Mouse (Mus musculus) kidney, postnatal 4 days (tissue): Measurements from ENCODE around the gene Sh3gl2.

Experiments
- DNase-seq, 2 experiments: peaks; one replicate each; pipeline ENCODE4 v3.0.0; 2021; ENCODE audit warnings: mixed read lengths in 2 of 2

Sh3gl2 gene

GRCm38 (mm10) chr4:85305912-85306573 is 101.1 kb downstream of the Sh3gl2 start:
- DNase-seq = peak; percentile 18 to 31

GRCm38 (mm10) chr4:85319092-85319491 is 114.2 kb downstream of the Sh3gl2 start:
- no peak for DNase-seq

DNA sequence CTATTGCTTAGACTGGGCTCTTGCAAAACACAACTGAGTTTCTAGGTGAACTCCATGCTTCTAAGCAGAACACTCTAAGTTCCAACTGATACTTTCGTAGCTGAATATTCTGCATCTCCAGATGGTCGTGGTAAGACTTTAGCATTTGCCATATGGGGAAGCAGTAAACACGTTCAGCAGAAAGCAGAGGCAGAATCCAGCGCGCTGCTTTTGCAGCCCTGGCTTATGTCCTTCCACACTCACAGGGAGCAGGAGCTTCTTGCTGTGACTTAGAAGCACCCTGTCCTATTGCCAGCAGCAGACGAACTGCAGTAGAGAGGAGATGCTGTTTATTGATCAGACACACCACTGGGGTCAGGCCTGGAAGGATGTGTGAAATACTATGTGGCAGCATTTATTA is 120.5 kb downstream of the Sh3gl2 start:
- no peak for DNase-seq

- DNase-seq = no peak
Observed at GRCm38 (mm10) chr4:85326052-85326451, 121.1 kb downstream of the Sh3gl2 start.

GRCm38 (mm10) chr4:85334688-85335200 is 129.8 kb downstream of the Sh3gl2 start:
- no peak for DNase-seq

DNA sequence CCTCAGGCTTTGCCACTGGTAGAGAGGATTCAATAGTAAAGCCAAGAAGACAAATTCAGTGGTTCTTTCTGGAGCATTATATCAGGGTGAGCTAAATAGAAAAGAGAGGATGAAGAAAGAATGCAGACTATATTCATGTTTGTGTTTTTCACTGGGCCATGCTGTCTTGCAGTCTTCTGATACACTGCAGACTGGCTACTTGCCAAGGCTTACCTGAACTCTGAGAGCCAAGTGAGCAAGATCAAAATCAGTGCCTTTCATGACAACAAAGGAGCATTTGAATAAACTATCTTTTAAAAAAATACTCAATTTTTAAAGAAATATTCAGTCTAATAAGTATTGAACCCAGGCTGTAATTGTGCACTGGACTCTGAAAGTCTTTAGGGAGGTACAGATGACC is 131.4 kb downstream of the Sh3gl2 start:
- DNase-seq = no peak

DNA sequence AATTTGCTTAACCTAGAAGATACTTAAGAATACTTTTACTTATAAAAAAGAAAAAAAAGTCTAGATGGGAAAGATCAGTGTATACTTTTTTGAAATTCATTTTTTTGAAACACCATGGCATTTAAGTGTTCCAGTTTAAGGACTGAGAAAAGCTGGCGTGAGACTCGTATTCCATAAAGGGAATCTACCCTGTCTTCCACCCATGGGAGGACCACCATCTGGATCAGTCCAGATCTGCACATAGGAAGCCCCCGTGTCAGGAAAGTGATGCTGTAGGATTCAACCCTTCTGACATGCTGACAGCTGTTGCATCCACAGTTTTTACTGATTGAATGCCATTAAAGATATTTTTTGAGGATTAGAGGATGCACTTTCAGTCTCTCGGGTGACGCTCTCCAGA is 134.2 kb downstream of the Sh3gl2 start:
- no peak for DNase-seq

GRCm38 (mm10) chr4:85340686-85341085 is 135.8 kb downstream of the Sh3gl2 start:
- no peak for DNase-seq

GRCm38 (mm10) chr4:85345911-85346310 is 141.0 kb downstream of the Sh3gl2 start:
- DNase-seq = no peak

DNA sequence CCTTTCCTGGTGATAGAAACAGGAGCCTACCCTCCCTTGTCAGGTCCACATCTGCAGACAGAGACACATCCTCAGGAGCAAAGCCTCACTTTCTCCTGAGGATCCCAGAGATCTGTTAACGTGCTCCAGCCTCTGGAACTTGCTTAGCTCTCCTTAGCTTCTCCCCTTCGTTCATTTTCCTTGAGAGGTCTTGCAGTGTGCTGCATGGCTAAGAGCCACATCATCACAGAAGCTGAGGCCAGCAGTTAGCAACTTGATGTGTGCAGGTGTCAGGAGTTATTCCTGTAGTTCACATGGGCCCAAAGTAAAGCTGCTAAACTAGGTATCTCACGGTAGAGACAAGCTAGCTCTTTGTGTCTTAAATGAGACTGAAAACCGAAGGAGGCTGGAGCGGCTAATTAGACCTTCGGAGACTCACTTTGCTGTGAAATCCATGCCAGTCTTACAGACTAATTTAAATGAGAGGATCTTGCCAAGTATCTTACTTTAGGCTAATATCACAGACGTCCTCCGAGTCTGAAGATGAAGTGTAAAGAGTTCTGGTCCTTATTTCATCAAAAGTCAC is 143.2 kb downstream of the Sh3gl2 start:
- DNase-seq = no peak

DNA sequence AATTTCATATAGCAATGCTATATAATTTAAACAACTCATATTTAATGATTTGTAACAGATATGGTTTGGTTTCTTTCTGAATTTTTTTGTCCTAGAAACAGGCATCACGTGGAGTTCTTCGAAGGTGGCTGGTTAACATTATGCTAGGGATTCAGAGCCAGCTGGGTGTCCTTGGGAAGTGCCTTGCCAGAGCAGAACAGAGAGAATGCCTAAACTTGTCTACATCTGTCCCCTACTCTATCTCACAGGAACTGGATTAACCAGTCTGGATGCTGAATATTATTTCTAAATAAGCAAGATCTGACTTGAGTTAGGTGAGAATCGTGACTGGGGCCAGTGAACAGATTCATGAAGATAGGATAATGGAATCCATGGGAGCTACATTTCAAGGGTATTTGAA is 157.7 kb downstream of the Sh3gl2 start:
- no peak for DNase-seq

DNA sequence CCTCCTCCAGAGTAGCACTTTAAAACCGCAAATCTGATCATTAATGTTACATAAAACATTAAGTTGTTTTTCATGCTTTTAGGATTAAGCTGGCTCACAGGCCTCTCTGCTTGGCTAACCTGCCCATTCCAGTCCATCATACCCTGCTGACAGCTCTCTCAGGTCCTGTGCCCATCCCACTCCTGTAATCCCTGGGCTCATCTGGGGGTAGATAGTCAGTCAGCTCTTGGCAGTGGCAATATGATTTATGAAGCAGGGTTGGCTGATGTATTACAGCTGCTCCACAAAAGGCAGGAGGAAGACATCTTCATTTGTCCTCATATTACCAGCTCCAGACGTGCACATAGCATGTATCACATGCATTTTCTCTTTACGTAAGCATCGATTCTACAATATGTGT is 158.3 kb downstream of the Sh3gl2 start:
- DNase-seq = no peak

- DNase-seq = no peak
Observed at GRCm38 (mm10) chr4:85371036-85371435, 166.1 kb downstream of the Sh3gl2 start.

- no peak for DNase-seq
Observed at GRCm38 (mm10) chr4:85374801-85375200, 169.9 kb downstream of the Sh3gl2 start.

DNA sequence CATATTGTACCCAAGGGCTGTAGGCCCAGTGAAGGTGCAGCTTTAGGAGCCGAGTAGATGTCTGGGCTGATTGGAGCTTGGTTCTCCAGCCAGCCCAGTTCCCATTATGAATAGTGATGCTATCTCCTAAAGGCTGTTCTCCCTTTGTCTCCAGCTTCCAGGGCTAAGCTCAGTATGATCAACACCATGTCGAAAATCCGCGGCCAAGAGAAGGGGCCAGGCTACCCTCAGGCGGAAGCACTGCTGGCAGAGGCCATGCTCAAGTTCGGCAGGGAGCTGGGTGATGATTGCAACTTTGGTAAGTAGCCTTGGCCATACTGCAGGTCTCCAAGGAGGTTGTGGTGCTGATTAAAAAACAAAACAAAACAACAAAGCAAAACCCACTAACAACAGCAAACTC is 171.3 kb downstream of the Sh3gl2 start:
- DNase-seq = no peak

- no peak for DNase-seq
Observed at GRCm38 (mm10) chr4:85376610-85377009, 171.7 kb downstream of the Sh3gl2 start.

GRCm38 (mm10) chr4:85385241-85385640 is 180.3 kb downstream of the Sh3gl2 start:
- DNase-seq = no peak

- DNase-seq = no peak
Observed at GRCm38 (mm10) chr4:85387676-85388075, 182.8 kb downstream of the Sh3gl2 start.

DNA sequence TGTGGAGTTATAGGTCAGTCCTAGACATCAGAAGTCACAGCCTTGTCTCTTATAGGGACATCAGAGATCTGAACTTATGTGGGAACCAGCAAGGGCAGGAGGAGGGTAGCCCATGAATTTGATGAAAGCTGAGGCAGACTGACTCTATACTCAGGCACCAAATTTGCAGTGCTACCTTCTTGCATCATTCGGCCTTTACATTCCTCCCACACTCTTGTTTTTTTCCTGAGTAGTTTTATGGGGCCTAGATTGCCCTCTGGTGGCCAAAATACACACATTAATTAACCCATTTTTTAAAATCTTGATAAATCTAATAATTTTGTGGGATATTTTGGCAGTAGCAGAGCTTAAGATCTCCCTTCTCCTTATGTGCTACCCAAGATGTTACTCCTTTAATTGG is 186.9 kb downstream of the Sh3gl2 start:
- DNase-seq = peak in 1 of 2 experiments; percentile 36

DNA sequence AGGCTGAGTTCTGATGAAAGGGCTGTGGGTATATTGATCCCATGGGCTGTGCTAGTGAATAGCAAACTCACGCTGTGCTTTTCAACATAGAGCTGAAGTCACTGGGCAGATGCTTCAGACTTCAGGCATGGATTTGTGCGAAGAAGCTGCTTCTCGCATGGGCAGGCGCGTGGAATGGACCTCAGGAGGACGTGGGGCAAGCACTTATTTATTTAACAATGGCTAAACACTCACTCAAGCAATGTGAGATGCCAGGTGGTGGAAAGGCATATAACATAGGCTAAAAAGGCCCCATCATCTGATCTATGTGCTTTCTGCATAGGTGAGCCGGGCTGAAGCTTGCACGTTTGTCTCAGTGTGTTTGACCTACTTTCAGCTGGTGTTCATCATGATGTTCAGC is 193.8 kb downstream of the Sh3gl2 start:
- DNase-seq = peak in 1 of 2 experiments; percentile 12

DNA sequence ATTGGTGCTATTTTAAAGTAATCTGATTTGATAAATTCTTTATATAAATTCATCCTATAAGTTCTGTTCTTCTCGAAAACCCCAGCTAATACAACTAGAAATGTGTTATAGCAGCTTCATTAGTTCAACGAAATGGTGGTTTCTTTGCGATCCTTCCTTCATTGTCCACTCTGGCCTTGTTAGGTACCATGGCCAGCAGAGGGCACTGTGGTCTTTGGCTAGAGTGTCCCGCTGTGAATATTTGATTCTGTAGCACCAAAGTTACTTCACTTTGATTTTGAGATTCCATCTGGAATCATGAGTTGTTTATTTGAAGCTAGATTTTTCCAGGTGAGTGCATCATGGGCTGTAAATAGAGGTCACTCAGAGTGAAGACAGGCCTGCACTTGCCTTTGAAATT is 197.9 kb downstream of the Sh3gl2 start:
- peak; percentile 90 to 91 for DNase-seq

GRCm38 (mm10) chr4:85404424-85405194 is 199.7 kb downstream of the Sh3gl2 start:
- peak; percentile 79 to 81 for DNase-seq

- DNase-seq = peak; percentile 3 to 9
Observed at GRCm38 (mm10) chr4:85405276-85405675, 200.3 kb downstream of the Sh3gl2 start.

DNA sequence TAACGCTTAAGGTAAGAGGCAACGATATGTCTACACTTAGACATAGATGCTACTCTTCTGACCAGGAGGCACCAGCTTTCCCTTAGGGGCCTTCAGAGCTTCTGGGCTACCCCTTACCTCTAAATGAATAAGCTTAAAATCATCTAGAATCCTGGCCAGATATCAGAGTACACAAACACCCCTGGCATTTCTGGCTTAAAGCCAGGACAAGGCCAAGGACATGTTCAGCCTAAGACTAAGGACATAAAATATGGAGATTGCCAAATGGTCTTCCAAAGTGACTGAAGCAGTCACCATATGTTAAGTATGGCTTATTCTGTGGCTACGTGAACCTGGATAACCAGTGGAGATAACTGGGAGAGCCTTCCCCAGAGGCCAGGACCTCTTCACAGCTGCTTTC is 211.5 kb downstream of the Sh3gl2 start:
- no peak for DNase-seq
